Mouse (Mus musculus) fibroblast of lung, adult 2 months (primary cell): ENCODE measurements around the gene Mad2l1bp.

Experiments used
- DNase-seq: peaks from one replicate; pipeline ENCODE4 v3.0.0-alpha.2; 2011; ENCODE audit warnings: low read depth

Mad2l1bp gene

GRCm38 (mm10) chr17:46152847-46153782 is at the start of gene Mad2l1bp:
TSS of gene Mad2l1bp (minus strand) at chr17:46153553.
- peak; percentile 71 for DNase-seq

GRCm38 (mm10) chr17:46203078-46203477 is 49.7 kb upstream of the Mad2l1bp start:
- no peak for DNase-seq

- DNase-seq: peak; percentile 87
Measured at GRCm38 (mm10) chr17:46202421-46203071, 49.2 kb upstream of the Mad2l1bp start, which contains the start of the genes Polh and Xpo5. TSS of gene Polh (minus strand) at chr17:46202645. TSS of gene Xpo5 (plus strand) at chr17:46202782.

GRCm38 (mm10) chr17:46201151-46201550 is 47.8 kb upstream of the Mad2l1bp start:
- no peak for DNase-seq

GRCm38 (mm10) chr17:46188829-46189228 is 35.5 kb upstream of the Mad2l1bp start:
- no peak for DNase-seq

- DNase-seq: no peak
Measured at GRCm38 (mm10) chr17:46182273-46182672, 28.9 kb upstream of the Mad2l1bp start.

- DNase-seq: no peak
Measured at GRCm38 (mm10) chr17:46170538-46170937, 17.2 kb upstream of the Mad2l1bp start.

GRCm38 (mm10) chr17:46168768-46169167 is 15.4 kb upstream of the Mad2l1bp start:
- no peak for DNase-seq

GRCm38 (mm10) chr17:46168318-46168717 is 15.0 kb upstream of the Mad2l1bp start:
- no peak for DNase-seq

- no peak for DNase-seq
Measured at GRCm38 (mm10) chr17:46167014-46167413, 13.7 kb upstream of the Mad2l1bp start.

- DNase-seq: no peak
Measured at GRCm38 (mm10) chr17:46166270-46166669, 12.9 kb upstream of the Mad2l1bp start.

GRCm38 (mm10) chr17:46165460-46165859 is 12.1 kb upstream of the Mad2l1bp start:
- no peak for DNase-seq

- DNase-seq: no peak
Measured at GRCm38 (mm10) chr17:46164791-46165190, 11.4 kb upstream of the Mad2l1bp start.

- no peak for DNase-seq
Measured at GRCm38 (mm10) chr17:46164301-46164700, 10.9 kb upstream of the Mad2l1bp start.

GRCm38 (mm10) chr17:46162951-46163421 is 9.6 kb upstream of the Mad2l1bp start:
- DNase-seq: no peak

- no peak for DNase-seq
Measured at GRCm38 (mm10) chr17:46162551-46162950, 9.2 kb upstream of the Mad2l1bp start.

- no peak for DNase-seq
Measured at GRCm38 (mm10) chr17:46161710-46162109, 8.4 kb upstream of the Mad2l1bp start.

GRCm38 (mm10) chr17:46161179-46161578 is 7.8 kb upstream of the Mad2l1bp start:
- DNase-seq: no peak

- DNase-seq: peak; percentile 99
Measured at GRCm38 (mm10) chr17:46160686-46161085, 7.3 kb upstream of the Mad2l1bp start, which contains the start of gene Gtpbp2. TSS of gene Gtpbp2 (plus strand) at chr17:46161032.

- DNase-seq: peak; percentile 83
Measured at GRCm38 (mm10) chr17:46160090-46160662, 6.8 kb upstream of the Mad2l1bp start.

- no peak for DNase-seq
Measured at GRCm38 (mm10) chr17:46159236-46159635, 5.9 kb upstream of the Mad2l1bp start.

GRCm38 (mm10) chr17:46157131-46157530 is 3.8 kb upstream of the Mad2l1bp start:
- DNase-seq: no peak
